Mouse (Mus musculus) bone marrow, adult 2 months (tissue): ENCODE results near the gene Vars. TPM values are rescaled to one million over a fixed set of nuclear protein-coding genes. Genes with fewer than 3 reads are reported as not detected.
"Not testable (repeated sequence)": the region's sequence is repeated elsewhere in the genome, so short reads cannot be mapped to it uniquely, and the experiment has no call there.

Experiments used
- H3K27ac ChIP-seq: fragments of 200-500 bp; 2 replicates; pipeline ENCODE4 v1.5.1; 2012; ENCODE audit warnings: low read depth, mild to moderate bottlenecking, control low read depth, inconsistent platforms, low read length; ENCODE audit not compliant: control insufficient read depth, poor library complexity, insufficient read depth
- H3K4me1 ChIP-seq: fragments of 200-500 bp; 2 replicates; pipeline ENCODE4 v1.6.1; 2011; ENCODE audit warnings: low read length; ENCODE audit not compliant: control insufficient read depth, insufficient read depth
- H3K4me3 ChIP-seq: fragments of 200-500 bp; replicated peaks from 2 replicates; pipeline ENCODE3; 2011; ENCODE audit warnings: mild to moderate bottlenecking, low read depth, low read length, control low read depth; ENCODE audit not compliant: control insufficient read depth
- CTCF ChIP-seq: fragments of 200-500 bp; IDR thresholded peaks from 2 replicates; pipeline ENCODE4 v1.5.1; 2011; ENCODE audit warnings: low read length, control low read depth; ENCODE audit not compliant: control insufficient read depth, insufficient read depth
- POLR2A ChIP-seq: fragments of 200-500 bp; IDR thresholded peaks from 2 replicates; pipeline ENCODE4 v1.6.1; 2011; ENCODE audit warnings: low read depth, mild to moderate bottlenecking, control low read depth, low read length, borderline replicate concordance; ENCODE audit not compliant: control insufficient read depth
- WGBS: fragments of 180-500 bp; shearing (Covaris S2); methylation state at CpG from one replicate; pipeline ENCODE4 v1.1.7; 2018; 5-methylcytosine and 5-hydroxymethylcytosine counted together
- polyA plus RNA-seq: library from polyadenylated mRNA; stranded (reverse); fragments of >200 nt; gene quantifications from 2 replicates; pipeline ENCODE4 v1.2.4, GENCODE M21; 2011; ENCODE audit warnings: low replicate concordance; ENCODE audit not compliant: missing spikeins, insufficient read depth, insufficient read length

Vars gene
- polyA plus RNA-seq, 1 experiment = 158 TPM

- peak within 1 kb of the TSS; percentile 21 for H3K27ac ChIP-seq
- peaks cover 9% of the 10 kb centered on the region for H3K4me1 ChIP-seq
- TF ChIP-seq POLR2A (no peak; the same call in 1 of the 2 replicates), CTCF (no peak)
- WGBS = 39% methylated on average over 13 of the region's 13 CpGs
- no peak within 1 kb of the TSS for H3K4me3 ChIP-seq
Observed at GRCm38 (mm10) chr17:35027277-35028068, 26.7 kb downstream of the Vars start, which contains the start of gene Sapcd1. Sapcd1 (minus strand) TSS chr17:35028016.

GRCm38 (mm10) chr17:35028315-35028714, 27.5 kb downstream of the Vars start:
- Histone ChIP-seq H3K27ac (no peak overlapping the region), H3K4me3 (no peak overlapping the region), H3K4me1 (peaks cover 9% of the 10 kb centered on the region)
- no peak for TF ChIP-seq POLR2A
- no peak for TF ChIP-seq CTCF
- 53% methylated on average over 2 of the region's 2 CpGs for WGBS

DNA sequence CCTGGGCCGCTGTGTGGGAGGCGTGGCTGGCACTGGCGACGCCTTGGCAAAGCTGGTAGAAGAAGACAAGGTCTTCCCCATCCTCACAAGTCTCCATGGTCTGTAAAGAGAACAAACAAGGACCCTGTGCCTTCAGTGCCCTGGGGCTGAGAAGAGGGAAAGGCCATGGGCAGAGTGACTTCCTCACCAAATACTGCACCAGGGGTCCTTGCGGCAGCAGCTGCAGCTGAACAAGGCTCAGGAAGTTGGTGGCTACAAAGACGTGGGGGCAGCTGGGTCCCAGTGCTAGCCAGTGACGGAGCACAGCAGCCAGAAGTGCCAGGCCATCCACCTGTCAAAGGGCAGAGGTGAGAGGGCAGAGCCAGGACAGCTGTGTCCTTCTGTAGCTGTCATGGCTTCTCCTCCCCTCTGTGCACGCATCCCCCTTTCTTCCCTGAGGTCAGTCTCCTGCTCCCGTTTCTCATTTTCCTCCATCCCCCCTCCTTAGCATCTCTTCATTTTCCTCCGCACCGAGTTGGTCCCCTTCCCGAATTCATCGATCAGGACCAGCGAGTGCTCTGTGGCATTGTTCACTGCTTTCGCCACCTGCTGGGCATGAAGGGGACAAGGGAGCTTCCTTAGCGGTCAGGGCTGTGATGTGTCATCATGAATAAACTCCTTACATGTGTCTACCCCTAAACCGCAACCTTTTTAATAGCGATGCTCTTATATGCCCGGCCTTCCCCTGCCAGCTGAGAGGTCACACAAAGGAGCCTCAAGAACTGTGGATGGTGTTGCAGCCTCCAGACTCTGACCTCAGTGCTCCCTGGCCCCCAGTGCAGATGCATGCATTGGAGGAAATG, 29.1 kb downstream of the Vars start:
- Histone ChIP-seq H3K4me3 (peak overlapping the region; percentile 3), H3K27ac (peak overlapping the region; percentile 43), H3K4me1 (peaks cover 7% of the 10 kb centered on the region)
- TF ChIP-seq CTCF (peak; percentile 76), POLR2A (0 out of 2 replicates have a peak, but pooled peaks have one; percentile 45)
- 8% methylated on average over 19 of the region's 19 CpGs for WGBS

DNA sequence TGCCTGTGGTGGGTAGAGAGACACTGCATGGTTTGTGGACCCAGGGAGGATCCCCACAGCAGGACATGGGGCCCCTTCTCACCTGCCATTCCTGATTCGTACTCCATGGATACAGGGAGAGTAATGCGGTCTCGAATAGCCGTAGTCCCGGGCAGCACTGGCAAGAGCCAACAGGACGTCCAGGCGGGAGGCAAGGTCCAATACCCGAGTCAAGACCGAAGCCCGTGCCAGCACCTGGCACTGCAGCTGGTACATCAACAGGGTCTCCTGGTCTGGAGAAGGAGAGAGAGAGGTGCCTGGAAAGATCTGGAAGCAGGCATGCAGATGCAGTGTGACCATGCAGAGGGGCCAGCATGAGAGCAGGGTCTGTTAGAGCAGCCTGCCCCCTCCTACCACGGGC, 30.5 kb downstream of the Vars start:
- H3K4me3 ChIP-seq = no peak overlapping the region
- TF ChIP-seq CTCF = no peak
- TF ChIP-seq POLR2A = no peak
- 94% methylated on average over 11 of the region's 11 CpGs for WGBS
- peaks cover 7% of the 10 kb centered on the region for H3K4me1 ChIP-seq
- no peak overlapping the region for H3K27ac ChIP-seq

GRCm38 (mm10) chr17:35031880-35032279, 31.1 kb downstream of the Vars start:
- Histone ChIP-seq H3K4me1 (peaks cover 7% of the 10 kb centered on the region), H3K27ac (no peak overlapping the region), H3K4me3 (no peak overlapping the region)
- TF ChIP-seq POLR2A (no peak), CTCF (no peak)
- 75% methylated on average over 7 of the region's 7 CpGs for WGBS

DNA sequence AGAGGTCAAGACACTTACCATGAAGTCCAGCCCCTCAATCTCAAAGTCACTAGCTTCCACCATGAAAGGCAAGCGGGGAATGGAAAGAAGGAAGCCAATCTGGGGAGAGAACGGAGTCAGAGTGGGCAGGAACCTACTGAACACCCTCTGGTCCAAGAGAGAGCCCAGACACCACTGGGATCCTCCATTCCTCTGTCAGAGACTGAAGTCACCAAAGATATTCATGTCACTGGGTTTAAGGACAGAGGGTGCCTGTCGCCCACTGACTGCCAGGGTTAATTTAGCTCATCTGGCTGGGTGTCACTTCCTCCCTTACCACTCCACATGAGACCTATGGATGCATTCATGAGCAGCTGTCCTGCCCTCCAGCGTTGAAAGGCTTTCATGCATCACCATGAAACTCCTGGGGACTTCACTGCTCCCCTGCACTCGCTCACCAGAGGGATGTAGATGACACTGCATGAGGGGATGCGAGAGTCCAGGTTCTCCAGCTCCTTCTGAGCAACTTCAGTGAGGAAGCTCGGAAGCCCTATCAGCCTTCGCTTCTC, 31.6 kb downstream of the Vars start:
- TF ChIP-seq CTCF = peak; percentile 31; the same call in 1 of the 2 replicates
- no peak for TF ChIP-seq POLR2A
- peaks cover 7% of the 10 kb centered on the region for H3K4me1 ChIP-seq
- WGBS = 66% methylated on average over 8 of the region's 8 CpGs
- no peak overlapping the region for H3K27ac ChIP-seq
- no peak overlapping the region for H3K4me3 ChIP-seq

- H3K27ac ChIP-seq, H3K4me1 ChIP-seq, H3K4me3 ChIP-seq: not testable (repeated sequence)
- 68% methylated on average over 1 of the region's 1 CpGs for WGBS
Observed at GRCm38 (mm10) chr17:35033703-35034102, 32.9 kb downstream of the Vars start.

DNA sequence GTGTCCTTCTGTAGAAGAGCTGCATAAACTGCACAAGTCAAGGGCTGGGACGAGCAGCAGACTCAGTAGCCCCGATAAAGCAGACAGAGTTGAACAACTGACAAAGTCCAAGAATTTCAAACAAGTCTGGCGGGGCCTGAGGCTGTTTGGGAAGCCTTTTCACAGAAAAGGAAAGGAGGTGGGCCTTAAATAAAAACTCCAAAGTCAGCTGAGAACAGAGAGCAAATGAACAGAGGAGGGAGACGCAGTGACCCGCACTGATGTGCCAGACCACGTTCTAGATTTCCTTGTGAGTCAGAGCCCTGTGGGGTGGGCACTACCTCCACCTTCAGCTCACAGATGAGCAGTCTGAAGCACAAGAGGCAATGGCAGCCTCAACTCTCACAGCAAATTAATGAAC, 34.1 kb downstream of the Vars start:
- peaks cover 5% of the 10 kb centered on the region for H3K4me1 ChIP-seq
- WGBS = 60% methylated on average over 6 of the region's 6 CpGs
- no peak overlapping the region for H3K27ac ChIP-seq
- no peak for TF ChIP-seq CTCF
- TF ChIP-seq POLR2A = no peak
- no peak overlapping the region for H3K4me3 ChIP-seq
